Mouse (Mus musculus): Measurements from ENCODE around the gene Pdyn. TPM values are rescaled to one million over a fixed set of nuclear protein-coding genes. Genes with fewer than 3 reads are reported as not detected.

Pdyn gene
- polyA plus RNA-seq (2012; rRNA removed) (0.05 and 0.11 TPM in 2 replicates), polyA plus RNA-seq (2014; fragmentation: Nextera tagmentation; extraction: Ambion mirVana) (0.18 TPM in 1 of 2 replicates, not detected in the other)

GRCm38 (mm10) chr2:129699484-129700158 lies at the start of gene Pdyn:
TSS of gene Pdyn (minus strand) at chr2:129699844.
- peaks cover 25% of the 10 kb centered on the region; the same call in 1 of the 2 replicates for H3K27me3 ChIP-seq (ENCODE audit: control insufficient read depth, insufficient read depth, low read length)
- TF ChIP-seq POLR2A (IDR thresholded peaks at IDR 0.05; ENCODE audit: borderline replicate concordance, extremely low read depth, insufficient read depth, insufficient read length) = no peak
- no peak within 1 kb of the TSS for H3K27ac ChIP-seq (replicated peaks; ENCODE audit: low read depth, low read length)
- DNase-seq (ENCODE audit: low spot score) (no peak), ATAC-seq (ENCODE audit: low FRiP score, low read depth) (no peak)
- H3K4me2 ChIP-seq (replicated peaks; ENCODE audit: low read depth, low read length, severe bottlenecking) = peak within 1 kb of the TSS; percentile 17; the same call in 1 of the 2 replicates
- H3K4me1 ChIP-seq (ENCODE audit: control insufficient read depth, insufficient read depth, low read length) = no peaks in the 10 kb centered on the region
- no peak within 1 kb of the TSS for H3K9ac ChIP-seq (ENCODE audit: low read depth, low read length, severe bottlenecking)
- H3K9me3 ChIP-seq (ENCODE audit: control insufficient read depth, low read length) = no peaks in the 10 kb centered on the region
- no peaks in the 10 kb centered on the region for H3K36me3 ChIP-seq (ENCODE audit: control insufficient read depth, insufficient read depth, low read length)
- H3K4me3 ChIP-seq (replicated peaks; ENCODE audit: low read length) = peak within 1 kb of the TSS; percentile 5; the same call in 1 of the 2 replicates
- WGBS = 11% methylated on average over 20 of the region's 20 CpGs

GRCm38 (mm10) chr2:129742016-129742415 lies 42.4 kb upstream of the Pdyn start:
- Histone ChIP-seq H3K9ac (ENCODE audit: low read depth, low read length, severe bottlenecking) (no peak overlapping the region), H3K4me3 (replicated peaks; ENCODE audit: low read length) (no peak overlapping the region), H3K27me3 (ENCODE audit: control insufficient read depth, insufficient read depth, low read length) (no peaks in the 10 kb centered on the region), H3K4me1 (ENCODE audit: control insufficient read depth, insufficient read depth, low read length) (no peaks in the 10 kb centered on the region), H3K4me2 (replicated peaks; ENCODE audit: low read depth, low read length, severe bottlenecking) (no peak overlapping the region), H3K9me3 (ENCODE audit: control insufficient read depth, low read length) (no peaks in the 10 kb centered on the region), H3K27ac (replicated peaks; ENCODE audit: low read depth, low read length) (no peak overlapping the region), H3K36me3 (ENCODE audit: control insufficient read depth, insufficient read depth, low read length) (no peaks in the 10 kb centered on the region)
- WGBS = 91% methylated on average over 7 of the region's 7 CpGs
- ATAC-seq (ENCODE audit: low FRiP score, low read depth) (no peak), DNase-seq (ENCODE audit: low spot score) (no peak)
- no peak for TF ChIP-seq POLR2A (IDR thresholded peaks at IDR 0.05; ENCODE audit: borderline replicate concordance, extremely low read depth, insufficient read depth, insufficient read length)

GRCm38 (mm10) chr2:129740515-129740914 lies 40.9 kb upstream of the Pdyn start:
- H3K27me3 ChIP-seq (ENCODE audit: control insufficient read depth, insufficient read depth, low read length) = no peaks in the 10 kb centered on the region
- no peak overlapping the region for H3K9ac ChIP-seq (ENCODE audit: low read depth, low read length, severe bottlenecking)
- ATAC-seq (ENCODE audit: low FRiP score, low read depth) (no peak), DNase-seq (ENCODE audit: low spot score) (no peak)
- no peaks in the 10 kb centered on the region for H3K4me1 ChIP-seq (ENCODE audit: control insufficient read depth, insufficient read depth, low read length)
- TF ChIP-seq POLR2A (IDR thresholded peaks at IDR 0.05; ENCODE audit: borderline replicate concordance, extremely low read depth, insufficient read depth, insufficient read length) = no peak
- H3K4me3 ChIP-seq (replicated peaks; ENCODE audit: low read length) = no peak overlapping the region
- no peak overlapping the region for H3K27ac ChIP-seq (replicated peaks; ENCODE audit: low read depth, low read length)
- H3K36me3 ChIP-seq (ENCODE audit: control insufficient read depth, insufficient read depth, low read length) = no peaks in the 10 kb centered on the region
- H3K9me3 ChIP-seq (ENCODE audit: control insufficient read depth, low read length) = no peaks in the 10 kb centered on the region
- H3K4me2 ChIP-seq (replicated peaks; ENCODE audit: low read depth, low read length, severe bottlenecking) = no peak overlapping the region
- WGBS = 79% methylated on average over 3 of the region's 3 CpGs

GRCm38 (mm10) chr2:129734031-129734430 lies 34.4 kb upstream of the Pdyn start:
- no peak overlapping the region for H3K27ac ChIP-seq (replicated peaks; ENCODE audit: low read depth, low read length)
- no peak overlapping the region for H3K9ac ChIP-seq (ENCODE audit: low read depth, low read length, severe bottlenecking)
- no peak for TF ChIP-seq POLR2A (IDR thresholded peaks at IDR 0.05; ENCODE audit: borderline replicate concordance, extremely low read depth, insufficient read depth, insufficient read length)
- no peaks in the 10 kb centered on the region for H3K4me1 ChIP-seq (ENCODE audit: control insufficient read depth, insufficient read depth, low read length)
- ATAC-seq (ENCODE audit: low FRiP score, low read depth) (no peak), DNase-seq (ENCODE audit: low spot score) (no peak)
- 64% methylated on average over 8 of the region's 8 CpGs for WGBS
- no peaks in the 10 kb centered on the region for H3K9me3 ChIP-seq (ENCODE audit: control insufficient read depth, low read length)
- H3K4me2 ChIP-seq (replicated peaks; ENCODE audit: low read depth, low read length, severe bottlenecking) = no peak overlapping the region
- no peak overlapping the region for H3K4me3 ChIP-seq (replicated peaks; ENCODE audit: low read length)
- no peaks in the 10 kb centered on the region for H3K27me3 ChIP-seq (ENCODE audit: control insufficient read depth, insufficient read depth, low read length)
- no peaks in the 10 kb centered on the region for H3K36me3 ChIP-seq (ENCODE audit: control insufficient read depth, insufficient read depth, low read length)

- Histone ChIP-seq H3K27ac (replicated peaks; ENCODE audit: low read depth, low read length) (no peak overlapping the region), H3K4me3 (replicated peaks; ENCODE audit: low read length) (no peak overlapping the region), H3K36me3 (ENCODE audit: control insufficient read depth, insufficient read depth, low read length) (no peaks in the 10 kb centered on the region), H3K9me3 (ENCODE audit: control insufficient read depth, low read length) (no peaks in the 10 kb centered on the region), H3K4me1 (ENCODE audit: control insufficient read depth, insufficient read depth, low read length) (no peaks in the 10 kb centered on the region), H3K4me2 (replicated peaks; ENCODE audit: low read depth, low read length, severe bottlenecking) (no peak overlapping the region), H3K9ac (ENCODE audit: low read depth, low read length, severe bottlenecking) (no peak overlapping the region), H3K27me3 (ENCODE audit: control insufficient read depth, insufficient read depth, low read length) (no peaks in the 10 kb centered on the region)
- DNase-seq (ENCODE audit: low spot score) (no peak), ATAC-seq (ENCODE audit: low FRiP score, low read depth) (no peak)
- TF ChIP-seq POLR2A (IDR thresholded peaks at IDR 0.05; ENCODE audit: borderline replicate concordance, extremely low read depth, insufficient read depth, insufficient read length) = no peak
- 79% methylated on average over 1 of the region's 1 CpGs for WGBS
Measured at GRCm38 (mm10) chr2:129729681-129730080, 30.0 kb upstream of the Pdyn start.

Data from limb, embryonic 14.5 days (tissue).